Mouse (Mus musculus) urinary bladder, postnatal 14 days (tissue): ENCODE results near the gene Chrna1.

ENCODE experiments used
- DNase-seq: peaks from one replicate; pipeline ENCODE4 v3.0.0; 2021; ENCODE audit warnings: low spot score

Chrna1 gene

DNA sequence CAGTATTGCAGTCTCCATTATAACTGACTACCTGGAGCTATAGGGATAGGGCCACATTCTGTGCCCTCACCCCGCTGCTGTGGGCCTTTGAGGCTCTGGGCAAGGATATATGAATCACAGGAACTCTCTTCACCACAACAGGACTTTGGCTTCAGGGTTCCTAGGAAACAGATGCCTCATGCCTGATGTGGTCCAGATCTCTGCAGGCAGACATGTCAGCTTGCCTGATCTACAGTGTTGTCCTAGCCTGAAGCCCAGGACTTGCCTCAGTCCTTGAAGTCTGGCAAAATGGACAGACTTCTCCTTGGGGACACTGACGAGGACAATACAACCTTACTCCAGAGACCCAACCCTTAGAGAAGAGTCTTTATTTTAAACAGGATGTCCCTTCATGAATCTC, 61.8 kb downstream of the Chrna1 start:
- no peak for DNase-seq

DNA sequence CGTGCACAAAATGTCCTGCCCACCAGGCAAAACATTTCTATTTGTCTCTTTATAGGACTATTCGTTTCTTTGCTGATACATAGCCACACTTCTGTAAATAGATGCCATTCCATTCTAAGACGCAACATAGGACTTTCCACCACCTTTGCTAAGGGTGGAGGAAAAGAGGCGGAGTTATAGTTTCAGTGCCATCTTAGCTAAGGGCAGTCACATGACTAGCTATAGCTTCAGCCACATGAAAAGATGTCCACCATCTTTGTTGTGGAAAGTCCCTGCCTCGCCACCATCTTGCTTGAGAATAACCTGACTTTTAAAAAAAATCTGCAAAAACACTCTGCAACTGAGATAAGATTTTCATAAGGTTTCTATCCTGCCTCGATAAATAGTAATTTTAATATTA, 66.0 kb downstream of the Chrna1 start:
- no peak for DNase-seq
